Mouse (Mus musculus) cerebellum, postnatal 10 days (tissue): ENCODE measurements around the gene Ppp1r14a.

Experiments
- DNase-seq, 2 experiments: peaks; one replicate each; pipeline ENCODE4 v3.0.0; 2021; ENCODE audit warnings: mixed read lengths in 2 of 2

Ppp1r14a gene

DNA sequence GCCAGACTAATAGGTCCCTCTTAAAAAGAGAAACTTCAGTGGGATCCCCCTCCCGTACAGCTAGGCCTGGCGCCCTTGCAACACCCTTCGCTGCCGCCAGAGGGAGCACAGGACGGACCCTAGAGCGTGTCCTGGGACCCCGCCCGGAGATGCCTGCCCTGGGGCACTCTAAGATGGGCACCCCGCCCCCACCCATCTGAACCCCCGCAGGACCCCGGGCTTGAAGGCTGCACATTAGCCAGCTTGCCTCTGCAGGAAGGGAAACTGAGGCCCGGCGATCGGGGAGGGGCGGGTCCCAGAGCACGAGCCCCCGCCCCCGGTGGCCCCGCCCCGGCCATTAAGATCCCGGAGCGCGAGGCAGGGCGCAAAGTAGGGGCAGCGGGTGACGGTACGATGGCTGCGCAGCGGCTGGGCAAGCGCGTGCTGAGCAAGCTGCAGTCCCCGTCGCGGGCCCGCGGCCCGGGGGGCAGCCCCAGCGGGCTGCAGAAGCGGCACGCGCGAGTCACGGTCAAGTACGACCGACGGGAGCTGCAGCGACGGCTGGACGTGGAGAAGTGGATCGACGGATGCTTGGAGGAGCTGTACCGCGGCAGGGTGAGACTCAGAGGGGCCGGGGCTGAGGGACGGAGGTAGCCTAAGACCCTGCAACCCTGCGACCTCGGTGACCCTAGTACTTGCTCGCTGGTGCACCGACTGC lies at the start of gene Ppp1r14a:
Gene Ppp1r14a (plus strand): TSS at position 367 of the 697 bp plus-strand sequence.
- DNase-seq, result peak; percentile 90 to 91

GRCm38 (mm10) chr7:29244732-29245416 lies 44.2 kb upstream of the Ppp1r14a start:
- DNase-seq, result peak; percentile 39 to 56

- no peak for DNase-seq
Observed at GRCm38 (mm10) chr7:29246015-29246414, 43.1 kb upstream of the Ppp1r14a start.

- DNase-seq, result no peak
Observed at GRCm38 (mm10) chr7:29246619-29247313, 42.3 kb upstream of the Ppp1r14a start.

DNA sequence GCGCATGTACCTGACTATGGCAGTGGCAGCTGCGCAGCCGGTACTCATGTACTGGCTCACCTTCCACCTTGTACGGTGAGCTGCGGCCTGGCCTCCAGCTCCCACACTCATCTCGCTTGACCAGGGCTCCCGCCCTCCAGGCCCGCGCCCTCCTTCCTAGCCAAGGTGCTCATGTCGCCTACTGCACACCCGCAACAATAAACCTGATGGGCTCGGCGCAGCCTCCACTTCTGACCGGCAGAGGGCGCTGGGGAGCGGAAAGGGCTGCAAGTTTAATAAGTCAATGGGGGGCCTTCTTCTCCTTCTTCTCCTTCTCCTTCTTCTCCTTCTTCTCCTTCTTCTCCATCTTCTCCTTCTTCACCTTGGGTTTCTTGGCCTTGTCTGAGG lies 41.8 kb upstream of the Ppp1r14a start:
- DNase-seq, result peak; percentile 87 to 92

DNA sequence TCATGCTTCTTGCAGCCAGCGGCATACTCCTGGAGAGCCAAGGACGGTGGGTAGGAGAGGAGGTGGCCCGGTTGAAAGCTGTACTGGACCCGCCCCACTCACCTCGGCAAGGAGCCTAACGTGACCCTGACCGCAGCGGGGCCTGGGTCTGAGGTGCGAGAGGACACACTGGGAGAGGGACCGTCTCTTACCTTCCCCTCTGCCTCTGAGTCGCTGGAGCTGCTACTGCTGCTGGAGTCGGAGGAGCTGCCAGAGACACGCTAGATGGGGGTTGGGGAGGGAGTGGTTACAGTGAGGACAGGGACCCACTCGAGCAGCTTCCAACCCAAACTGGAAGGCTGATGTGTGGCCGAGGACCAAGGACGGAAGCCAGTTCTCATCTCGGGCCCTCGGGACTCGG lies 41.4 kb upstream of the Ppp1r14a start:
- DNase-seq, result peak in 1 of 2 experiments; percentile 25

GRCm38 (mm10) chr7:29248261-29248841 lies 40.8 kb upstream of the Ppp1r14a start, which contains the start of gene 2200002D01Rik:
2200002D01Rik (minus strand) TSS chr7:29248466.
- no peak for DNase-seq

GRCm38 (mm10) chr7:29251166-29251565 lies 37.9 kb upstream of the Ppp1r14a start:
- no peak for DNase-seq

DNA sequence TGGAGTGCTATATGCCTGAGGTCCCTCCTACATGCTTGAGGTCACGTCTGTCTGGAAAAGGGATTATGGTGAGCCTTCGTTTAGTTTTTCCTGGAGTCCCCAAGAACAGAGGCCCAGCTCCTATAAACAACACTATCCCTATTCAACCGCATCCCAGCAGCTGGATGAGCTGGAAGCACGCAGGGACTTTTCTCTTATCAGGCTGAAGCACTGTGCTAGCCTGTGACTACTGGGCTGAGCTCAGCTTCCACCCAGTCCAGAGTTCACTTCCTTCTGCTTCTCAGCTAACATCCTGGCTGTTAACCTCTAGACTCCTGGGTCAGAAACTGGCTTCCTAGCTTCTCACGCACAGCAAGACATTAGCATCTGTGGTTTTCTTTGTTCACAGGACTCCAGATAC lies 35.3 kb upstream of the Ppp1r14a start:
- no peak for DNase-seq

DNA sequence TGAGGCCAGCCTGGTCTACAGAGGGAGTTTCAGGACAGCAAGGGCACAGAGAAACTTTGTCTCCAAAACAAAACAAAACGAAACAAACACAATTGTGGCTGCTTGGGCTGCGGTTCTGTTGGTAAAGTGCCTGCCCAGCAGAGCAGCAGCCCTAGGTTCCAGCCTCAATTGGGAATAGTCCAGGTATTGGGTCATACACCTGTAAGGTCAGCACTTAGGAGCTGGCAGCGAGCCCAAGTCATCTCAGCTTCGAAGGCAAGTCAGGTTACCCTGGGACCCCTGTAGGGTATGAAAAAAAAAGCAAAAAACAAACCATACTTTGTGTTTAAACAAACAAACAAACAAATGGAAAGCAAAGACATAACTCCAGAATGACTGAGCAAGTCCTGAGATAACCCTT lies 33.2 kb upstream of the Ppp1r14a start:
- no peak for DNase-seq

- DNase-seq, result no peak
Observed at GRCm38 (mm10) chr7:29257368-29257767, 31.7 kb upstream of the Ppp1r14a start.

- DNase-seq, result no peak
Observed at GRCm38 (mm10) chr7:29259781-29260730, 29.1 kb upstream of the Ppp1r14a start.

DNA sequence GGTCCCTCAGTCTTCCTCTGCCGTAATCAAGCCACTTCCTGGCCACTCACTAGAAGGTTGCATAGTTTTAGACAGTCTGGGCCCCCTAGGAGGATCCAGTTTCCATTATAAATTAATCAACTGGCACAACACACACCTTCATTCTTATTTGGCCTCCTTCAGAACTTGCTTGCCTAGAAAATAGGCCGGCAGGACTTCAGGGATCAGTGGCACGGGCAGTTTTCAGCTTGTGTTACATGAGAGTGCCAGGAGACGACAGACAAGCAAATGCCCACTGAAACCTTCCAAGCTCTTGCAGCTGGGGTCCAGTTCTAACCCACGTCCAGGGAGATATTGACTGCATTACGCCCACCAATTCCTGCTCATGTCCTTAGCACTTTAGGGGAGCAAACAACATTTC lies 27.0 kb upstream of the Ppp1r14a start:
- DNase-seq, result no peak

GRCm38 (mm10) chr7:29263831-29264230 lies 25.3 kb upstream of the Ppp1r14a start:
- no peak for DNase-seq

DNA sequence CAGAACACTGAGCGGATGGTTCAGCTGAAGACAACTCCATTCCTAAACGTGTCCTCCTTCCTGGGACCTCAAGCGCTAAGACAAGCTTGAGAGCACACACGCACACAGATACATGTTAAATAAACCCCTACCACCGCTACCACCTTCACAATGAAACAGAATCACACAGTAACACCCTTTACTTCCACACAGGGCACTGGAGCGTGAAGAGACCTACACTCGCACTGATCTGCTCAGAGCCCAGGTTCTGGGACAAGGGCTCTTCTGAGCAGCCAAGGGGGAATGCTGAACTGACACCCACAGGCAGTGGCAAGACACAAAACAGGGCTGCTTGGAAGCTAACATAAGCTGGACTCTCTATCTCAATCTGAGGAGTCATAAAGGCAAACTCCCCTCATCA lies 23.5 kb upstream of the Ppp1r14a start:
- no peak for DNase-seq

- no peak for DNase-seq
Observed at GRCm38 (mm10) chr7:29266931-29267330, 22.2 kb upstream of the Ppp1r14a start.

GRCm38 (mm10) chr7:29270445-29270844 lies 18.7 kb upstream of the Ppp1r14a start:
- no peak for DNase-seq

GRCm38 (mm10) chr7:29271687-29272465 lies 17.2 kb upstream of the Ppp1r14a start:
- no peak for DNase-seq

DNA sequence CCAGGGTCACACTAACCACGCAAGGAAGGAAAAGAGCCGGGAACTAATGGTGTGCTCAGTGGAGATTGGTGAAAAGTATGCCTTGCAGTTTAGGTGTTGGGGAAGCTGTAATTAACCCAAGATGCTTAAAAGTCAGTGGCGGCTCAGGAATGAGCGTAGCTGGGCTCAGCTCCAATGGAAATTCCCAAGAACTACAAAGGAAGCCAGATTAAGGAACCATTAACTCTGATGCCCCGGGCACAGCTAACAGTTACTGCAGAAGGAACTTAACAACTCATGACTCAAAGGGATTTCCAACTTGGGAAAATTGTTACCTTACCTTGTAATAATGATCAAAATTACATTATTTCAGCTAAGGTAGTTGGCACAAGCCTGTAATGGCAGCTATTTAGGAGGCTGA lies 12.4 kb upstream of the Ppp1r14a start:
- no peak for DNase-seq

- DNase-seq, result no peak
Observed at GRCm38 (mm10) chr7:29277510-29277909, 11.6 kb upstream of the Ppp1r14a start.

GRCm38 (mm10) chr7:29279261-29279660 lies 9.8 kb upstream of the Ppp1r14a start:
- DNase-seq, result no peak
